Mouse (Mus musculus): ENCODE measurements around the gene Aamp.
A peak's percentile ranks its signal among the peaks of the same experiment; 100 is the strongest.

Gene Aamp

GRCm38 (mm10) chr1:74281372-74281771, 3.2 kb downstream of the Aamp start:
- DNase-seq = no peak

GRCm38 (mm10) chr1:74280591-74281325, 3.8 kb downstream of the Aamp start:
- no peak for DNase-seq

GRCm38 (mm10) chr1:74278988-74279387, 5.5 kb downstream of the Aamp start:
- DNase-seq = no peak

- DNase-seq = no peak
Observed at GRCm38 (mm10) chr1:74278538-74278937, 6.0 kb downstream of the Aamp start, which contains the start of gene Gpbar1. Gpbar1 (plus strand) TSS chr1:74278550.

- peak; percentile 73 for DNase-seq
Observed at GRCm38 (mm10) chr1:74277883-74278537, 6.5 kb downstream of the Aamp start.

GRCm38 (mm10) chr1:74277041-74277440, 7.5 kb downstream of the Aamp start:
- no peak for DNase-seq

GRCm38 (mm10) chr1:74275015-74275414, 9.5 kb downstream of the Aamp start:
- peak; percentile 27 for DNase-seq

- no peak for DNase-seq
Observed at GRCm38 (mm10) chr1:74271659-74272058, 12.9 kb downstream of the Aamp start.

- no peak for DNase-seq
Observed at GRCm38 (mm10) chr1:74268750-74269149, 15.8 kb downstream of the Aamp start.

- no peak for DNase-seq
Observed at GRCm38 (mm10) chr1:74262510-74262909, 22.0 kb downstream of the Aamp start.

GRCm38 (mm10) chr1:74256782-74257181, 27.8 kb downstream of the Aamp start:
- no peak for DNase-seq

GRCm38 (mm10) chr1:74255704-74256345, 28.7 kb downstream of the Aamp start:
- no peak for DNase-seq

- DNase-seq = no peak
Observed at GRCm38 (mm10) chr1:74250096-74250495, 34.4 kb downstream of the Aamp start.

- peak; percentile 33 for DNase-seq
Observed at GRCm38 (mm10) chr1:74249331-74249980, 35.1 kb downstream of the Aamp start.

- DNase-seq = peak; percentile 53
Observed at GRCm38 (mm10) chr1:74248799-74249198, 35.7 kb downstream of the Aamp start.

GRCm38 (mm10) chr1:74245525-74245924, 39.0 kb downstream of the Aamp start:
- DNase-seq = no peak

GRCm38 (mm10) chr1:74240832-74241231, 43.7 kb downstream of the Aamp start:
- no peak for DNase-seq

GRCm38 (mm10) chr1:74240311-74240710, 44.2 kb downstream of the Aamp start:
- peak; percentile 39 for DNase-seq

- DNase-seq = peak; percentile 31
Observed at GRCm38 (mm10) chr1:74239618-74240017, 44.9 kb downstream of the Aamp start.

- no peak for DNase-seq
Observed at GRCm38 (mm10) chr1:74239162-74239561, 45.4 kb downstream of the Aamp start.

- no peak for DNase-seq
Observed at GRCm38 (mm10) chr1:74238136-74238535, 46.4 kb downstream of the Aamp start.

- no peak for DNase-seq
Observed at GRCm38 (mm10) chr1:74237671-74238070, 46.9 kb downstream of the Aamp start.

- peak; percentile 65 for DNase-seq
Observed at GRCm38 (mm10) chr1:74236590-74237317, 47.8 kb downstream of the Aamp start.
